Mouse (Mus musculus): ENCODE measurements around the gene Znrf3.

Gene Znrf3

GRCm38 (mm10) chr11:5243812-5244748 is 200.6 kb downstream of the Znrf3 start:
- DNase-seq (ENCODE audit: low read depth in 1 of 2, low spot score in 2 of 2), result no peak

DNA sequence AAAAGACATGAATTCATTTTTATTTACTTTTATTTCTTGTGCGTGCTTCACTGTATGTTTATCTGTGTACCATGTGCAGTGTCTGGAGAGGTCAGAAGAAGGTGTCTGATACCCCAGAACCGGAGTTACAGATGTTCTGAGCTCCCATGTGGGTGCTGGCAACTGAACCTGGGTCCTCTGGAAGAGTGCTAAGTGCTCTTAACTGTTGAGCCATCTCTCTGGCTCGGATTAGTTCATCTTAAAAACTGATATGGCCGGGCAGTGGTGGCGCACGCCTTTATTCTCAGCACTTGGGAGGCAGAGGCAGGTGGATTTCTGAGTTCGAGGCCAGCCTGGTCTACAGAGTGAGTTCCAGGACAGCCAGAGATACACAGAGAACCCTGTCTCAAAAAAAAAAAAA is 201.4 kb downstream of the Znrf3 start:
- DNase-seq (ENCODE audit: low read depth in 1 of 2, low spot score in 2 of 2), result no peak

GRCm38 (mm10) chr11:5242158-5242557 is 202.5 kb downstream of the Znrf3 start:
- no peak for DNase-seq (ENCODE audit: low read depth in 1 of 2, low spot score in 2 of 2)

DNA sequence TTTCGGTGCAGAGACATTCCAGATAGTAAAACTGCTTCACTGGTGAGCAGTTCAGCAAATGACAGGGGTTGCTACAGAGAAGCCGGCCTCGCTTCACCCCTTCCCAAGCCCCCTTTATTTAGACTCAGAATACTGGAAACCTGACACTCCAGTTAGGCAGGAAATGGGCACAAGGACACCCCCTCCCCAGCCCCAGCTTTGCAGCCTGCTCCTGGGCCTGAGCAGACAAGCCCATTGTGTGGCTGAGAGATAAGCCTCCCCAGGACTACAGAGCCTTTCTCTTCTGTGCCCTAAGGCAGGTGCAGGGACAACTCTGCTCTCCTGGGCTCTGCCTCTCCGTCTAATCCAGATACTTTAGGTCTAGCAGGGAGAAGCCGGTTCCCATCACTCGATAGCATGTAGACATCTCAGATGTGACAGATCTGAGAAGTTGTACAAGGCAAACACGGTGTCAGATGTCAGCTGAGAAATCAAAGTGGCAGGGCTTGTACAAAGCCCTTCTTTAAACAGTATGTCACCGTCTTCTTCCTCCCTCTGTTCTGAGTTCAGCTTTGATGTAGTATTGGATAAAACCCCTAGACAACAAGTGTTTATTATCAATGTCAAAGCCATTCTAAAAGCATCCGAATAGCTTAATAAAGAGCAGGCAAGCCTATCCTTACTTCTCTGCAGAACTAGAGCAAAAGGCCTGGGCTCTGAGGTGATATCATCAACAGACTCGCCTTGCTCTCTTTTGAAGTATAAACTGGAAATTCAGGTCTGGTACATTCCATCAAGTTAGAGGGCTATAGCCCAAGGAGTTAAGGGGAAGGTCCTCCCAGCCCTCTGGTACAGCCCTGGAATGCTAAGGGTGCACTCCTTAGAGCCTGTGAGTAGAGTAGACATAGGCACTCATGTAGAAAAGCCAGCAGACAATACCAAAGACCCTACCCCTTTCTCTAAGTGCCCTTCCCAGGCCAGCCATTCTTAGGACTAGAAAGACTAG is 204.6 kb downstream of the Znrf3 start:
- no peak for DNase-seq (ENCODE audit: low read depth in 1 of 2, low spot score in 2 of 2)
